Mouse (Mus musculus) ES-E14 (cell line): ENCODE results near the gene Ophn1.

Experiments
- CHD2 ChIP-seq: IDR thresholded peaks from 2 replicates; pipeline ENCODE4 v1.6.1; 2014; ENCODE audit warnings: mild to moderate bottlenecking, low read depth, low read length, inconsistent platforms
- MAFK ChIP-seq: IDR thresholded peaks from 2 replicates; pipeline ENCODE4 v1.6.1; 2014; ENCODE audit warnings: mild to moderate bottlenecking, low read depth, low read length, inconsistent platforms; ENCODE audit not compliant: insufficient read depth
- ZC3H11A ChIP-seq: IDR thresholded peaks from 2 replicates; pipeline ENCODE4 v1.6.1; 2012; ENCODE audit warnings: low read depth, mild to moderate bottlenecking, inconsistent platforms, low read length, borderline replicate concordance
- ZNF384 ChIP-seq: IDR thresholded peaks from 2 replicates; pipeline ENCODE4 v1.6.1; 2012; ENCODE audit warnings: low read depth, low read length, inconsistent platforms

DNA sequence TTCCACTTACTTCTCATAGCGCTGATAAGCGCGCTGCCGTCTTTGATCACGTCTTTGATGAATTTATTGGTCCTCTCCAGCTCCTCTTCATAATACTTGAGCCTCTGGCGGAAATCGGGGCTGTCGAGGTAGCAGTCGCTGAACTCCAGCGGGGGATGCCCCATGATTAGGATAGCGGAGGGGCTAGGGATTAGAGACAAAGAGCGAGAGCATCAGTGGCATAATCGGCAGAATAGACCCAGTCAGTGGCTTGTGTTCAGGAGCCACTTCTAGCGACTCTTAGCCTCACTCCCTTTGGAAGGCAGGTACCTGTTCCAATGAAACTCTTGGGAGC lies 786 bp downstream of the Ophn1 start:
- TF ChIP-seq ZC3H11A (no peak), ZNF384 (no peak), CHD2 (no peak), MAFK (no peak)
